Mouse (Mus musculus): ENCODE measurements around the gene Tubb5.
"Not testable (repeated sequence)": the region's sequence is repeated elsewhere in the genome, so short reads cannot be mapped to it uniquely, and the experiment has no call there.

Gene Tubb5

DNA sequence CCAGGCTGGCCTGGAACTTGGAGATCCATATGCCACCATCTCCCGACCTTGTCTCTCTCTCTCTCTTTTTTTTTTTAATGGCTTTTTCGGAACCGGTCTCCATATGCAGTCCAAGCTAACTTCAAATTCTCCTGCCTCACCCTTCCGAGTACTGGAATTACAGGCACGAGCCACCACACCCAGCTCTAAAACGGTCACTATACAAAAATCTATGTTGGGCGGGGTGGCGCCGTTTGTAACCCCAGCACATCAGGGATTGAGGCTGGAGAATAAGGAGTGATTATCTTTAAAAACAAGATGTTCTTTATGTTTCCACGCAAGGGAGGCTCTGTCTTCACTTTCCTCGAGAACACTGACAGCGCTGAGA, 22.7 kb upstream of the Tubb5 start:
- DNase-seq (ENCODE audit: low spot score) = no peak

GRCm38 (mm10) chr17:35859835-35860234, 21.7 kb upstream of the Tubb5 start:
- DNase-seq (ENCODE audit: low spot score) = no peak

DNA sequence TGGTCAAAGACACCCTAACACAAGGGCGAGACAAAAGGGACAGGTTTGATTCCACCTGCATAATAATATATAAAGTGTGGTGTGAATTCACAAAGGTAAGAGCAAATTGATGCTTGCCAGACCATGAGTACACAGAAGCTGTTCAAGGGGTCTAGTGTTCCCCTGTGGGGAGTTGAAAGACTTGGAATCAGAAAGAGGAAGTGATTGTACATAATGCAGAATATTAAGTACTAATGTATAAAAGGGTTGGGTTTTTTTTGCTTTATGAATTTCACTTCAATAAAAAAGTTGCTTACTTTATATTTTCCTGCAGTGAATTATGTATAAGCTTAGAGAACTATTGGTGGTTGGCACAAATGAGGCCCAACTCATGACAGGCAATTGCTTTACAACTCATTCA, 21.3 kb upstream of the Tubb5 start:
- DNase-seq (ENCODE audit: low spot score) = no peak

- DNase-seq (ENCODE audit: low spot score) = no peak
Measured at GRCm38 (mm10) chr17:35850974-35851373, 12.9 kb upstream of the Tubb5 start.

- no peak for DNase-seq (ENCODE audit: low spot score)
Measured at GRCm38 (mm10) chr17:35848112-35848511, 10.0 kb upstream of the Tubb5 start.

- no peak for DNase-seq (ENCODE audit: low spot score)
Measured at GRCm38 (mm10) chr17:35843514-35843913, 5.4 kb upstream of the Tubb5 start.

DNA sequence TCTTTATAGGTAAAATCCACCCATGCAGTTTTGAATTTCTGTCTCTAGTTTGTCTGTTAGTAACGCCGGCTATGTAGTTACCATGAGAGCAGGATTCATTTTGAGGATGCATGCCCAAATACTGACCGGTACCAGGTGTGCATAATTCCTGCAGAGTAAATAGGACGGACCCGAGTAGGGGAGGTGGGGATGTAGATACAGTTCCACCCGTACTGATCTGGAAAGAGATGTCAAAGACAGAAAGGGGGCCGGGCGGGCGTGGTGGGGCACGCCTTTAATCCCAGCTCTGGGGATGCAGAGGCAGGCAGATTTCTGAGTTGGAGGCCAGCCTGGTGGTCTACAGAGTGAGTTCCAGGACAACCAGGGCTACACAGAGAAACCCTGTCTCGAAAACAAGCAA, 3.9 kb upstream of the Tubb5 start:
- DNase-seq (ENCODE audit: low spot score) = no peak

DNA sequence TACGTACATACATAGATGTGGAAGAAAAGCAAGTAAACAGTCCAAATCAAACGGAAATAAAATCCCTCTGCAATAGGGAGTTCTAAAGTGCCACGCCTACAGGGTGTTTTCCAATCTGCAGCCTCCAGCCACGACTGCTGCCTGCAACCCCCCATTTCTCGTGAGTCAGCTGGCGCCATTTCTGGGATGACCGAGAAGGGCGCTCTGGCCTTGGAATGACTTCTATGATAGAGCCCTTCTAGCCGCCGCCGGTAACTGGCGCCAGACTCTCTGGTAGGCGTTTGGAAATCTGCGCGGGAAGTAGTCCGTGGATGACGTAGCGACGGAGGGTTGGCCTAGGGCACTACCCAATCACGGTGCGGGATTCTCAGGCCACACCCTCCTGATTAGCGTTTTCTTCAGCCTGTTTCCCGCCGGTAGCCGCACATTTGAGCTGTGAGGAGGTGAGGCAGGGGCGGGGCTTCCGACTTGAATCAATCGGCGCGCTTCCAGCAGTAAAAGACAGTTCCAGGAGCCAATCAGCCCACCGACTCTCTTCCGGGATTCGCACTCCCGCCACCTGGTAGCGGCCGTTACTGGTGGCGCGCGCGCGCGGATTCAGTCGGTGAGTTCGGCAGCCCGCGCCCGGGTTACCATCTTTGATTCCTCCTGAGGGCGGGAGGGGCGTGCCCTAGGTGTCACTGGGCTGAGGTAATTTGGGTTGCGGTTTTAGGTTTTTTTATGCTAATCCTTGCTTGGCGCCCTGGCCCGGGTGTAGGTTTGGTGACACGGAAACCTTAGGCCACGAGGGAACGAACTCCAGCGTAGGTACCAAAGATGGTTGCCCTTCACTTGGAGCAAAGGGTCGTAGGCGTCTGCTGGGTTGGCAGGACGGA, 3.2 kb upstream of the Tubb5 start, which contains the start of gene Mdc1:
TSS of gene Mdc1 (plus strand) at position 440 of the 875 bp plus-strand sequence.
- DNase-seq (ENCODE audit: low spot score) = peak; percentile 96

DNA sequence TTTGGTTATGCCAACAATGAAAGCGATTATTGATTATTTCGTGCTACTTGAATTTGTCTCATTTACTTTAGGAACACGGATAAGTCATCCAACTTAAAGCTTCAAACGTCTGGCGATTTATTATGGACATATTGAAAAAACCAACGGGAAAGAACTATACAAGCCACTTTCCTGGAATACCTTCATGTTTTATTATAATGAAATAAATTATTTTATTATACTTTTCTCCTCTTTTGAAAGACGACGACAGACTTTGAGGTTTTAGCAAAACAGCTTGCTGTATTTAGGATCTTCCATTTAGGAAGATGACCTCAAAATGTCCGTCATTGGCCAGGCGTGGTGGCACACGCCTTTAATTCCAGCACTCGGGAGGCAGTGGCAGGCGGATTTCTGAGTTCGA, 2.5 kb upstream of the Tubb5 start:
- no peak for DNase-seq (ENCODE audit: low spot score)

- not testable (repeated sequence) for DNase-seq (ENCODE audit: low spot score)
Measured at GRCm38 (mm10) chr17:35839002-35839401, 896 bp upstream of the Tubb5 start.

DNA sequence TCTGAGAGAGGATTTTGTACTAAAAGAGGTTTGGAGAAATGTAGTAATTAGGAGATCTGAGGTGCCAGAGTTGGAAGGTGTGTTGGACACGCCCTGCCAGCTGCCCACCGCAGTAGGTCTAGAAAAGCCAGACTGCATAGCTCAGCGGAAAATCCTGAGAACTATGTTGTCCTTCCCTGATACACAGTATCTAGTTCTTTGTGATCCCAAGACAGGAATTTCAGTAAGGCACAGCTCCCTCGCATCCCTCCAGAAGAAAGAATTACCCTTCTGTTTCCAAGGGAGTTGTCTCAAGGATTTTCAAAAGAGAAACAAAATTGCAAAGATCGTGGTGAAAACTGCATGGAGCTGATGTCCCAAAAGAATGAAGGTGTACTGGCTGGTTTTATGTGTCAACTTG, 464 bp upstream of the Tubb5 start:
- DNase-seq (ENCODE audit: low spot score) = no peak

DNA sequence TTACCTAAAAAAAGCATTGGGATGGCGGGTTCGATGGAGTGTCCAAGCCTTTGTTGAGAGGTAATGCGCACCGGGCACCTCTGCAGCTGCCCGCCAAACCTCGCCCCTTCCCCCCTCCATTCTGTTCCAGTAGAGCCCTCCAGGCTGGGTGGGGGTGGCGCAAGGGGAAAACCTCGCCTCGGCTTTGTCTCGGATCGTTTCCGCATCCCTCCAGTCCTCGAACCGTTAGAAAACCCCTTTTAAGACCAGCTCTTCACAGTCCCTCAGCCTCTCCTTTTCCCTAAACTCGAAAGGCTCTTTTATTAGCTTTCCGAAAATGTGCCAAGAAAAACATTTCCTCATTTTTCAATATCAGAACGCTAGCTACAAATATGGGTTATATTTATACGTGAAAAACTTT, 619 bp downstream of the Tubb5 start:
- DNase-seq (ENCODE audit: low spot score) = no peak

DNA sequence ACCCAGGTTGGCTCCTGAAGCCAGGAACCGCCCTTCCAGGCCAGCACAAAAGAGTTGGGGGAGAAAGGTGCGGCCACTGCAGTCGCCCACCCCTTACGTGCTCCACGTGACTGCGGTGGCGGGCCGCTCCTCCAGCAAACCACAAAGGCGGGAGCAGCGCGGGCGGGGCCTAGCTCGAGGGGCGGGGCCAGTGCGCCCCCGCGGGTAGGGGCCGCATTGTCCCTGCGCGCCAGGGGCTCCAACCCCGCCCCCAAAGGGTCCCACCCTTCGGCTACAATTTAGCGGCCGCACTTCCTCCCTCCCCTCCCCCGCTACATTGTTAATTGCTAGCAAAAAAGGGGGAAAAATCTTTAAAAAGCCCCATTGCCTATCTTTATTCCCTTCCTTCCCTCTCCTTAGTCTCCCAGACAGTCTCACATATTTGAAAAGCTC, 1.1 kb downstream of the Tubb5 start:
- peak; percentile 91 for DNase-seq (ENCODE audit: low spot score)

DNA sequence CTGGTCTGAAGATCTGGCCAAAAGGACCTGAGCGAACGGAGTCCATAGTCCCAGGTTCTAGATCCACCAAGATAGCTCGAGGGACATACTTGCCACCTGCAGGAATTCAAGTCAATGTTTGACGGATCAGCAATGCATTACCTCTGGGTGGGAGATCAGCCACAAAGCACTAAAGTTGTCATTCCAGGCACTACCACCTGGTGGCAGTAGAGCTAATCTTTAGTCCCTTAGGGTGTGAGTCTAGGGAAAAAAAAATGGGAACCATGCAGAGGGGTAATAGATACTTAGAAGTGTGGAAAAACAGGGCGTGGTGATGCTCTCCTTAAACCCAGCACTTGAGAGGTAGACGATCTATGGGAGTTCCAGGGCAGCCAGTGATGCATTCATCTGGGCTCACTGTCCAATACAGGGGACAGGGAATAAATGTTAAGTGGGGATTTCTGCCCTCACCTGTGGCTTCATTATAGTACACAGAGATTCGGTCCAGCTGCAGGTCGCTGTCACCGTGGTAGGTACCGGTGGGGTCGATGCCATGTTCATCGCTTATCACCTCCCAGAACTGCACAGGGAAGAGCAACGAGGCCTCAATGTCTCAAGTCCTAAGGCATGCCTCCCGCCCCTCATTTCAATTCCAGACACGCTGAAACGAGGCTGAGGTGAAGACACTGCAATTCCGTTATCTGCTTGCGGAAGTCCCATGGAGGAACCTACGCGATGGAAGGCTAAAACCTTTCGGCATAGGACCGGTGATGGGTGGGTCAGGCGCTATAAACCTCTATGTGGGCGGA, 1.7 kb downstream of the Tubb5 start:
- peak; percentile 73 for DNase-seq (ENCODE audit: low spot score)

GRCm38 (mm10) chr17:35835424-35836140, 2.5 kb downstream of the Tubb5 start:
- DNase-seq (ENCODE audit: low spot score) = no peak

DNA sequence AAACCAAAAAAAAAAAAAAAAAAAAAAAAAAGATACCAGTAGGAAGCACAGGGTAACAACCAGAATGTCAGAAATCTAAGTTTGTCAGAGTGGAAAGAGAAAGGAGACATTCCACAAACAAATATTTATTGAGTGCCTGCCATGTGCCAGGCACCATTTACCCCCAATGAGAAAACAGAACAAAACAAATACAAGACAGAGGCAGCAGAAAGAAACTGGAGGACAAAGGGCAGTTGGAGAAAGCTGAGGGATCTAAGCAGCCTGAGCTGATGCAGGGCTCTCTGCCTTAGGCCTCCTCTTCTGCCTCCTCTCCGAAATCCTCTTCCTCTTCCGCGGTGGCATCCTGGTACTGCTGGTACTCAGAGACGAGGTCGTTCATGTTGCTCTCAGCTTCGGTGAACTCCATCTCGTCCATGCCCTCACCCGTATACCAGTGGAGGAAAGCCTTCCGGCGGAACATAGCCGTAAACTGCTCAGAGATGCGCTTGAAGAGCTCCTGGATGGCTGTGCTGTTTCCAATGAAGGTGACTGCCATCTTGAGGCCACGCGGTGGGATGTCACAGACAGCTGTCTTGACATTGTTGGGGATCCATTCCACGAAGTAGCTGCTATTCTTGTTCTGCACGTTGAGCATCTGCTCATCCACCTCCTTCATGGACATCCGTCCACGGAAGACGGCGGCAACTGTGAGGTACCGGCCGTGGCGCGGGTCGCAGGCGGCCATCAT, 3.2 kb downstream of the Tubb5 start:
- DNase-seq (ENCODE audit: low spot score) = no peak

- DNase-seq (ENCODE audit: low spot score) = no peak
Measured at GRCm38 (mm10) chr17:35833894-35834293, 4.2 kb downstream of the Tubb5 start.

- no peak for DNase-seq (ENCODE audit: low spot score)
Measured at GRCm38 (mm10) chr17:35833239-35833751, 4.8 kb downstream of the Tubb5 start.

DNA sequence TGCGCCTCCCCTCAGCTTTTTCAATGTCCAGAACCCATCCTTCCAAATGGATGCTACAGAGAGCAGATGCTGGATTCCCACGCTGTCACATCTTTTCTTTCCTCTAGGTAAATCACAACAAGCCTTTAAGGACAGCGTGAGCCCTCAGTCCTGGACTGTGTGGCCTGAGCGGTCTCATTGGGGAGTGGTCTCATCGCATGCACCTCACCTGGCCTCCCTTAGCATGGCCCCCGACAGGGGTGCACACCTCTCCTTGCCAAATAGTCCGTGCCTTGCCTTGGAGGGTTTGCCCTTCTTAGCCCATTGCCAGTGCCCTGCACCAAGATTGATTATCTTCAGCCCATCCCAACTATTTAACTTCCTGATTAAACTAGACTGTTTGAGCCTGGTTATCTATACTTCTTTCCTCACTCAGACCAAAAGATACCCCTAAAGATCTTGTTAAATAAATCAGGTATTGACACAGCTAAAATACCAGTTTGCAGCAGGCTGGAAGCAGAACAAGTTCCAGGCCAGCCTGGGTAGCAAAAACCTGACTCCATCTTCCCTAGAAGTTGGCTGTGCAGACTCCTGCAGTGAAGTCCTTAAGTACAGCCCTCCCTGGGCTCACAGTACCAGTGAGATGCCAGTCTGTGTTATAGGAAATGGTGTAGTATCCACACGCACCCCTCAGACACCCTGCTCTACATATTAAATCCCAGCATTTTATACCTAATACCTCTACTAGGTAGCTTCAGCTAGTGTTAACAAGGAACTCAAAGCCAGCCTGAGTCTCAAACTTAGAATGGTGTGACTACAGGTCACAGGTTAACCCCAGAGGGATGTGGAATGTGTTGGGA, 5.5 kb downstream of the Tubb5 start:
- no peak for DNase-seq (ENCODE audit: low spot score)

DNA sequence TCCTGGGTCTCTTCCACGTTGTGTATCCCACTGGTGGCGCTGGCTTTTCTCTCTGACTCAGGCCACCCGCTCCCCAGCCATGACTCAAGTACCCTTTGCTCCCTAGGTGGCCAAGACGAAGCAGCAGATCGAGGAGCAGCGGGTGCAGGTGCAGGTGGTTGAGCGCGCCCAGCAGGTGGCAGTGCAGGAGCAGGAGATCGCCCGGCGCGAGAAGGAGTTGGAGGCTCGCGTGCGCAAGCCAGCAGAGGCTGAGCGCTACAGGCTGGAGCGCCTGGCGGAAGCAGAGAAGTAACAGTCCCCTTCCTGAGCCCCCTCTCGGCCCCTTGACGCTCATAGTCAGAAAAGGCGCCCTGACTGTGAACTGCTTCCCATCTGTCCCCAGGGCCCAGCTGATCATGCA, 8.4 kb downstream of the Tubb5 start:
- peak; percentile 78 for DNase-seq (ENCODE audit: low spot score)
